Mouse (Mus musculus): ENCODE results near the gene Mgat5b. TPM values are rescaled to one million over a fixed set of nuclear protein-coding genes. Genes with fewer than 3 reads are reported as not detected.

The Mgat5b gene
- not detected for polyA plus RNA-seq (2014; fragmentation: Illumina TruSeq; extraction: RNeasy Lipid Tissue Mini Kit (QIAGEN cat#74804); ENCODE audit: low read depth, low replicate concordance)

DNA sequence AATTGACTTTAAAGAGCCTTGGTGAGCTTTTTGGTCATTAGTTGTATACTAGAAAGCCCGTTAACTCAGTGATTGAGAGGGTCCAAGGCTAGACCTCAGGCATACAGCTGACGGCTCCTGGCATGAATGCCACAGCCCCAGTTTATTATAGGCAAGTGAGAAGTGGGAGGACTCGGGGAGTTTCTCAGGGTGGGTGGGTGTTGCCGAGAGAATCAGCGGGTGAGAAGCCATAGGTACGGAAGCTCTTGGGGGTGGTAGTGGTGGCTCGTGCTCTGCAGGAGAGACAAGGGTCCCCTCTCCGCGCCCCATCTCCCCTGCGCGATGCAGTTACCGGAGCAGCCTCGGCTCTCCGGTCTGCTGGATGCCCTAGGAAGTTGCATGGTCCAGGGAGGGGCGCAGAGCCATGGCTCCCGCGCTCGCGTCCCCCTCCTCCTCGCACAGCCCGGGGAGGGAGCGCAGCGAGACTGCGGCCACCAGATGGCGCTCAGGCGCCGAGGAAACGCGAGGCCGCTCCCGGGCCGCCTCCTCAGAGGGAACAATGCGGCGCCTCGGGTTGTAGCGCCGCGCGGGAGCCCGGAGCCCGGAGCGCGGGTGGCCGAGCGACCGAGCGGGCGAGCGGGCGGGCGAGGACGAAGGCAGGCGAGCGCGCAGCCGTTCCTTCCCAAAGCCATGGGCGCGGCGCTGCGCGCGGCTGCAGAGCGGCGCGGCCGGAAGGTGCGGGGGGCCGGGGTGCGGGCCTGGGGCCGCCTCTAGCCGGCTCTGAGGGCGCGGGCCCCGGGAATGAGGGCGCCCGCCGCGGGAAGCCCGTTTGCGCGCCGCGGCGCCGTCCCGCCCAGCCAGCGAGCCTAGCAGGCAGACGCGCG, at the start of gene Mgat5b:
TSS of gene Mgat5b (plus strand) at position 541 of the 863 bp plus-strand sequence.

Other genes starting within 250 kb of the Mgat5b start
- gene St6galnac1, start 143.4 kb upstream of the Mgat5b start, polyA plus RNA-seq (2014; fragmentation: Illumina TruSeq; extraction: RNeasy Lipid Tissue Mini Kit (QIAGEN cat#74804); ENCODE audit: low read depth, low replicate concordance): not detected
- 6.0 TPM for gene Mxra7, start 90.8 kb upstream of the Mgat5b start, polyA plus RNA-seq (2014; fragmentation: Illumina TruSeq; extraction: RNeasy Lipid Tissue Mini Kit (QIAGEN cat#74804); ENCODE audit: low read depth, low replicate concordance)
- gene Mettl23, start 75.6 kb upstream of the Mgat5b start, polyA plus RNA-seq (2014; fragmentation: Illumina TruSeq; extraction: RNeasy Lipid Tissue Mini Kit (QIAGEN cat#74804); ENCODE audit: low read depth, low replicate concordance): 60.9 TPM
- 8.4 TPM for gene Jmjd6, start 75.4 kb upstream of the Mgat5b start, polyA plus RNA-seq (2014; fragmentation: Illumina TruSeq; extraction: RNeasy Lipid Tissue Mini Kit (QIAGEN cat#74804); ENCODE audit: low read depth, low replicate concordance)
- gene Mfsd11, start 66.4 kb upstream of the Mgat5b start, polyA plus RNA-seq (2014; fragmentation: Illumina TruSeq; extraction: RNeasy Lipid Tissue Mini Kit (QIAGEN cat#74804); ENCODE audit: low read depth, low replicate concordance): 31.9 TPM
- gene Srsf2, start 65.8 kb upstream of the Mgat5b start, polyA plus RNA-seq (2014; fragmentation: Illumina TruSeq; extraction: RNeasy Lipid Tissue Mini Kit (QIAGEN cat#74804); ENCODE audit: low read depth, low replicate concordance): 336 TPM
- 12.9 TPM for gene Sec14l1, start 196.3 kb downstream of the Mgat5b start, polyA plus RNA-seq (2014; fragmentation: Illumina TruSeq; extraction: RNeasy Lipid Tissue Mini Kit (QIAGEN cat#74804); ENCODE audit: low read depth, low replicate concordance)

Measured in kidney, adult 10 weeks (tissue).